Mouse (Mus musculus) E14TG2a.4 (cell line): ENCODE measurements around the gene Spc24.

ENCODE experiments used
- CTCF ChIP-seq: conservative IDR thresholded peaks from 2 replicates; pipeline ENCODE4 v1.5.1; 2014; ENCODE audit warnings: low read length
- NANOG ChIP-seq: IDR thresholded peaks from 2 replicates; pipeline ENCODE4 v1.6.1; 2014; ENCODE audit warnings: borderline replicate concordance, low read length, mixed read lengths

DNA sequence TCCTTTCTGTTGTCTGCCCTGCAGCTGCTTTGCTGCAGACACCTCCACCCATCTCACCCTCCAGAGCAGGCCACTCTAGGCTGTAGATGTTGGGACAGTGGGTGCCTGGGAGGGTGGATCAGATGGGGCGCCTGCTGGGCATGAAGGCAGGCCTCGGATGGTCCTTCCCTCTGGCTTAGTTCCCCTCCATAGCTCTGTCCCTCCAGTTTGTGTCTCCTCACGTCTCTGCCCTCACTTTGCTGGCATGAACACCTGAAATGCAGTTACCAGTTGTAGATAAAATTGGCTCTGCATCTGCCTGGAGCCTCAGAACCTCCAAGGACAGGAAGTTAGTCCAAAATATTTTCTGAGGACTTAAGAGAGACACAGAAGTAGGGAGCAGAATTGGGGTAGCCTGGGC is 36.8 kb upstream of the Spc24 start:
- TF ChIP-seq CTCF (no peak), NANOG (no peak)
